Mouse (Mus musculus) liver, embryonic 13.5 days (tissue): ENCODE data around the gene Hist1h4f. TPM values are rescaled to one million over a fixed set of nuclear protein-coding genes. Genes with fewer than 3 reads are reported as not detected.
"Not testable (repeated sequence)": the region's sequence is repeated elsewhere in the genome, so short reads cannot be mapped to it uniquely, and the experiment has no call there.

Source experiments
- ATAC-seq: fragments of 200-750 bp; cut with Nextera tagmentation; 2 replicates; pipeline ENCODE4 v1.8.0; 2017; ENCODE audit warnings: low read depth, mild to moderate bottlenecking, moderate number of reproducible peaks, moderate library complexity
- DNase-seq: peaks from one replicate; pipeline ENCODE4 v3.0.0; 2022
- H3K27ac ChIP-seq: fragments of 300-500 bp; sonication (generic); 2 replicates; pipeline ENCODE4 v1.5.1; 2015; ENCODE audit warnings: moderate library complexity, mild to moderate bottlenecking, inconsistent platforms
- H3K27me3 ChIP-seq: fragments of 300-500 bp; sonication (generic); 2 replicates; pipeline ENCODE4 v1.6.1; 2015; ENCODE audit warnings: mild to moderate bottlenecking, inconsistent platforms
- H3K36me3 ChIP-seq: fragments of 300-500 bp; sonication (generic); 2 replicates; pipeline ENCODE4 v1.6.1; 2015; ENCODE audit warnings: mild to moderate bottlenecking, inconsistent platforms
- H3K4me1 ChIP-seq: fragments of 300-500 bp; sonication (generic); replicated peaks from 2 replicates; pipeline ENCODE4 v1.6.1; 2015; ENCODE audit warnings: inconsistent platforms
- H3K4me2 ChIP-seq: fragments of 300-500 bp; sonication (generic); 2 replicates; pipeline ENCODE4 v1.6.1; 2015; ENCODE audit warnings: inconsistent platforms, mild to moderate bottlenecking, moderate library complexity
- H3K4me3 ChIP-seq: fragments of 300-500 bp; sonication (generic); replicated peaks from 2 replicates; pipeline ENCODE4 v1.5.1; 2015; ENCODE audit warnings: mild to moderate bottlenecking, inconsistent platforms
- H3K9ac ChIP-seq: fragments of 300-500 bp; sonication (generic); 2 replicates; pipeline ENCODE4 v1.6.1; 2015; ENCODE audit warnings: mild to moderate bottlenecking, inconsistent platforms
- H3K9me3 ChIP-seq: fragments of 300-500 bp; sonication (generic); replicated peaks from 2 replicates; pipeline ENCODE4 v1.6.1; 2016; ENCODE audit warnings: inconsistent platforms
- WGBS: fragments of 180-500 bp; shearing (Covaris S2); methylation state at CpG from one replicate; pipeline ENCODE4 v1.1.7; 2015; ENCODE audit not compliant: insufficient replicate concordance; 5-methylcytosine and 5-hydroxymethylcytosine counted together
- polyA plus RNA-seq: library from polyadenylated mRNA; unstranded; fragments of >200 nt; fragmentation: Nextera tagmentation; extraction: Ambion mirVana; gene quantifications from 2 replicates; pipeline ENCODE4 v1.2.1, GENCODE M21; 2015

Gene Hist1h4f
- polyA plus RNA-seq, 1 experiment from 2014 or later, result 4.2 TPM

DNA sequence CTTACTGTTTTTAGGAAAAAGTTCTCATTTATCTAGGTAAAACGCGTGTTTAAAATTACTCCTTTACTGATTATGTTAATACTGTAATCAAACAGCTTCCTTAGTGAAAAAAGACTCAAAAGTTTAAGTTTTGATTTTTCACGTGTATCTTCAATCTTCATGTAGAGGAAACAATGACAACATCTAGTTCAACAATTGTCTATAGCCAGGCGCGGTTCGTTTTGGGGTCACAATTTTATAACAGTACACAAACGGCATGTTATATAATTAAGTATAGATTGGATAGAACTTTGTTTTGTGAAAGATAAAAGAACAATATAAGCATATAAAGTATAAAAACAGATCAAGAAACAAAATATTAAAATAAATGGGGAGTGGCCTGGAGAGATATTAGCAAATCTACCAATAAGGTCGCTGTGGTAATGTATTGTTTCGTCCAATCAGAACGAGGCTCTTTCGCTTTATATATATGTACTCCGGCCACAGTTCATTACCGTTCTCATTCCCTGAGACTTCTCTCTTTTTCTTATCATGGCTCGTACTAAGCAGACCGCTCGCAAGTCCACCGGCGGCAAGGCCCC is 23.9 kb upstream of the Hist1h4f start, which contains the start of gene Hist1h3d:
Gene Hist1h3d (plus strand): TSS at position 493 of the 581 bp plus-strand sequence.
- Histone ChIP-seq H3K4me3 (peak within 1 kb of the TSS; percentile 62), H3K4me2 (peak within 1 kb of the TSS; percentile 74), H3K9me3 (no peaks in the 10 kb centered on the region), H3K27me3 (no peaks in the 10 kb centered on the region), H3K36me3 (no peaks in the 10 kb centered on the region), H3K27ac (peak within 1 kb of the TSS; percentile 97), H3K9ac (peak within 1 kb of the TSS; percentile 83), H3K4me1 (peaks cover 43% of the 10 kb centered on the region)
- under 1% methylated on average over 18 of the region's 18 CpGs for WGBS
- DNase-seq, result peak; percentile 83
- ATAC-seq, result peak; percentile 29

DNA sequence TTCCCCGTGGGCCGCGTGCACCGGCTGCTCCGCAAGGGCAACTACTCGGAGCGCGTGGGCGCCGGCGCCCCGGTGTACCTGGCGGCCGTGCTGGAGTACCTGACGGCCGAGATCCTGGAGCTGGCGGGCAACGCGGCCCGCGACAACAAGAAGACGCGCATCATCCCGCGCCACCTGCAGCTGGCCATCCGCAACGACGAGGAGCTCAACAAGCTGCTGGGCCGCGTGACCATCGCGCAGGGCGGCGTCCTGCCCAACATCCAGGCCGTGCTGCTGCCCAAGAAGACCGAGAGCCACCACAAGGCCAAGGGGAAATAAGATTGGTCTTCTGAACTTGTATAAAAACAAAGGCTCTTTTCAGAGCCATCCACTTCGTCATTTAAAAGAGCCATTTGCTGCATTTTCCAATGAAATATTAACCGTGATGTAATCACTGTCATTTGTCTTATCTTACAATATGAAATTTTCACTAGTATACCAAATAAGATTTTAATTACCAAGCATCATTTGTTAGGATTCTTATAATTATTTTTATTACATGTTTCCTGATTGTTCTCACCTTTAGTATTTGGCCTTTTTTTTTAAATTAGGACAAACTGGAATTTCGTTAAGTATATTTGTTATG is 23.2 kb upstream of the Hist1h4f start:
- WGBS, result under 1% methylated on average over 11 of the region's 39 CpGs
- H3K27ac ChIP-seq, result peak overlapping the region; percentile 97
- not testable (repeated sequence) for H3K27me3 ChIP-seq, H3K9me3 ChIP-seq, DNase-seq, ATAC-seq, H3K36me3 ChIP-seq
- peak overlapping the region; percentile 59 for H3K4me2 ChIP-seq
- H3K9ac ChIP-seq, result peak overlapping the region; percentile 83
- peaks cover 45% of the 10 kb centered on the region for H3K4me1 ChIP-seq
- H3K4me3 ChIP-seq, result peak overlapping the region; percentile 62

DNA sequence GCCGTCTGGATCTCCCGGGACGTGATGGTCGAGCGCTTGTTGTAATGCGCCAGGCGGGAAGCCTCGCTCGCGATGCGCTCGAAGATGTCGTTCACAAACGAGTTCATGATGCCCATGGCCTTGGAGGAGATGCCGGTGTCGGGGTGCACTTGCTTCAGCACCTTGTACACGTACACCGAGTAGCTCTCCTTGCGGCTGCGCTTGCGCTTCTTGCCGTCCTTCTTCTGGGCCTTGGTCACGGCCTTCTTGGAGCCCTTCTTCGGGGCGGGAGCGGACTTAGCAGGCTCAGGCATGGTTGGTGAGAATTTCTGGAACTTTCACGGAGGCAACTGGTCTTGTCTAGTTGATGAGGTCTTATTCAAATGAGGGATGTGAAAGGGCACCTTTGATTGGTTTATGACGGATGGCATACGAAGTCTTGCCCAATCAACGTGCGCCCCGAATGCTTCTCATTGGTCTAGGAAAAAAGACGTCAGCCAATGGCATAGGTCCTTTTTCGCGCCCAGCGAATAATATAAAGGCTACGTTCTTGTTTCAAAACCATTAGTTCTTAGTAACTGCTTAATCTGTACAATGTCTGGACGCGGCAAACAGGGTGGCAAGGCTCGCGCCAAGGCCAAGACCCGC is 22.6 kb upstream of the Hist1h4f start, which contains the start of the genes Hist1h2bf and Hist1h2ad:
Gene Hist1h2bf (minus strand): TSS at position 299 of the 627 bp plus-strand sequence.
Gene Hist1h2ad (plus strand): TSS at position 484 of the 627 bp plus-strand sequence.
- under 1% methylated on average over 42 of the region's 42 CpGs for WGBS
- peak within 1 kb of the TSS; percentile 97 for H3K27ac ChIP-seq
- peaks cover 45% of the 10 kb centered on the region for H3K4me1 ChIP-seq
- H3K27me3 ChIP-seq, H3K9me3 ChIP-seq, H3K36me3 ChIP-seq: not testable (repeated sequence)
- H3K4me2 ChIP-seq, result peak within 1 kb of the TSS; percentile 81
- peak within 1 kb of the TSS; percentile 64 for H3K4me3 ChIP-seq
- ATAC-seq, result peak; percentile 77
- peak within 1 kb of the TSS; percentile 92 for H3K9ac ChIP-seq
- peak; percentile 93 for DNase-seq

DNA sequence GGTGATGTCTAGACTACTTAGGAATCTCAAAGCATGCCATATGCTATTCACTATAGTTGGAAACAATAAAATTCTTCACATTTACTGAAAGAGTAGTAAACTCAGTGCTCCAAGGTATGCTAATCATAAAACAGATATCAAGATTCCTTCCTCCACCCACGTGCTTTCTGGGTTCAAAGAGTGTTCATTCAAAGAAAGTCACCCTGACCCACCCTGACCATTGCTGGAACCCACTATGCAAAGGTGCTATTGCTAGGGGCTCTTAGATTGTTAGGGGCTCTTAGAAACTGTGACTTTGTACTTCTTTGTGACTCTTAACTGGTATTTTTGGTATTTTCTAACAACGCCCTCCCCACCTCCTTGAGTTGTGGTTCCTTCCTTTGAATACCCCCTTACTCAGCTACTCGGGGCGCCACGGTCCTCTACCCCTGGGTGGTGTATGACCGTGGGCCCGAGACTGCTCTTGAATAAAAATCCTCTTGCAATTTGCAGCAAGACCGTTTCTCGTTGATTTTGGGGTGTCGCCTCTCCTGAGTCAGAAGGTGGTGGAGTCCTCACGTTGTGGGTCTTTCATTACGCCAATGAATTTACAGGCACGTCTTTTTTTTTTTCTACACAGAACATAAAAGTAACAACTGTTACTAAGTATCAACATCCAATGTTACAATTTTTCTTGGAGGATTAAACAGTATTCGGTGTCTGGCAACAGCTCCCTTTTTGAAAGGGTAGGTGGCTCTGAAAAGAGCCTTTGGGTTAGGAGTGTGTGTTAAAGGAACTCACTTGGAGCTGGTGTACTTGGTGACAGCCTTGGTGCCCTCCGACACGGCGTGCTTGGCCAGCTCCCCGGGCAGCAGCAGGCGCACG is 21.8 kb upstream of the Hist1h4f start:
- H3K27ac ChIP-seq, result peak overlapping the region; percentile 96
- H3K27me3 ChIP-seq, DNase-seq, ATAC-seq, H3K36me3 ChIP-seq, H3K9me3 ChIP-seq: not testable (repeated sequence)
- H3K4me1 ChIP-seq, result peaks cover 42% of the 10 kb centered on the region
- peak overlapping the region; percentile 64 for H3K4me3 ChIP-seq
- peak overlapping the region; percentile 92 for H3K9ac ChIP-seq
- 5% methylated on average over 20 of the region's 20 CpGs for WGBS
- peak overlapping the region; percentile 81 for H3K4me2 ChIP-seq

GRCm38 (mm10) chr13:23572218-23573033 is 21.0 kb upstream of the Hist1h4f start:
- H3K9me3 ChIP-seq, result no peaks in the 10 kb centered on the region
- peaks cover 42% of the 10 kb centered on the region for H3K4me1 ChIP-seq
- ATAC-seq, result no peak
- H3K27ac ChIP-seq, result peak overlapping the region; percentile 96
- peak overlapping the region; percentile 92 for H3K9ac ChIP-seq
- WGBS, result 30% methylated on average over 2 of the region's 2 CpGs
- no peak for DNase-seq
- H3K4me3 ChIP-seq, result peak overlapping the region; percentile 64
- no peaks in the 10 kb centered on the region for H3K36me3 ChIP-seq
- peak overlapping the region; percentile 81 for H3K4me2 ChIP-seq
- no peaks in the 10 kb centered on the region for H3K27me3 ChIP-seq

DNA sequence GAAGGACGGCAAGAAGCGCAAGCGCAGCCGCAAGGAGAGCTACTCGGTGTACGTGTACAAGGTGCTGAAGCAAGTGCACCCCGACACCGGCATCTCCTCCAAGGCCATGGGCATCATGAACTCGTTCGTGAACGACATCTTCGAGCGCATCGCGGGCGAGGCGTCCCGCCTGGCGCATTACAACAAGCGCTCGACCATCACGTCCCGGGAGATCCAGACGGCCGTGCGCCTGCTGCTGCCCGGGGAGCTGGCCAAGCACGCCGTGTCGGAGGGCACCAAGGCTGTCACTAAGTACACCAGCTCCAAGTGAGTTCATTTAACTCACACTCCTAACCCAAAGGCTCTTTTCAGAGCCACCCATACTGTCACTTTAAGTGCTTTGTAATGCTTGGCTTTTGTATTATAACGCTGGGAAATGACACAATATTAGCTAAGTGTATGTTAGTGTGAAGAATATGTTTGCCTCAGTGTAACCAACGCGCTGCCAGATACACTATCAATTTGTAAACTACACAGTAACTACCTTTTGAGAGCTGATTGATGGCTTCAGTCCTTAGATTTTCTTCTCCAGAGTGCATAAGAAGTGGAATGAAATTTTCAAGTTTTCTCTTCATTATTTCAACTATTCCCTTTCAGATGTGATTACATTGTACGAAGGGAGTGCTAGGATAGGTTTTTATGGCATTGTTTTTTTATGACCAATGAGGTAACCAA is 20.2 kb upstream of the Hist1h4f start:
- not testable (repeated sequence) for H3K27me3 ChIP-seq, H3K9me3 ChIP-seq, H3K36me3 ChIP-seq
- WGBS, result 1% methylated on average over 12 of the region's 34 CpGs
- DNase-seq, result peak; percentile 64
- ATAC-seq, result peak; percentile 3; the same call in 1 of the 2 replicates
- H3K4me2 ChIP-seq, result peak overlapping the region; percentile 81
- peak overlapping the region; percentile 96 for H3K27ac ChIP-seq
- H3K4me3 ChIP-seq, result peak overlapping the region; percentile 64
- H3K4me1 ChIP-seq, result peaks cover 39% of the 10 kb centered on the region
- H3K9ac ChIP-seq, result peak overlapping the region; percentile 92

DNA sequence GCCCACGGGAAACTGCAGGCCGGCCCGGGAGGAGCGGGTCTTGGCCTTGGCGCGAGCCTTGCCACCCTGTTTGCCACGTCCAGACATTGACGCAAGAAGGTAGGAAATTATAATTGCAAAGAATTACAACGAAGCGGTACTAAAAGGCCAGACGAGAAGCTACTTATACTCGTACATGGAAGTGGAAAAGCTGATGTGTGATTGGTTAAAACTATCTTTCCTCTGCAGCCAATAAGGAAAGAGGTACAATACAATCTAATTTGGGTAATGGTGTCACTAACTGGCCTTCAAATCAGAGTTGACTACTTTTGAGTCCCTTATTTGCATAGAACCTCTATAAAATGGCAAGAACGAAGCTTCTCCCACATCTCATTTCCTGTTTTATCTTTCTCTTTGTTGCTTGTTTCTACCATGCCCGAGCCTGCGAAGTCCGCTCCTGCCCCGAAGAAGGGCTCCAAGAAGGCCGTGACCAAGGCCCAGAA is 19.6 kb upstream of the Hist1h4f start, which contains the start of the genes Hist1h2ae and Hist1h2bg:
Gene Hist1h2ae (minus strand): TSS at position 199 of the 482 bp plus-strand sequence.
Gene Hist1h2bg (plus strand): TSS at position 375 of the 482 bp plus-strand sequence.
- peak; percentile 88 for DNase-seq

GRCm38 (mm10) chr13:23570261-23571021 is 19.0 kb upstream of the Hist1h4f start:
- H3K9me3 ChIP-seq, H3K36me3 ChIP-seq, ATAC-seq, H3K27me3 ChIP-seq, DNase-seq: not testable (repeated sequence)
- peaks cover 36% of the 10 kb centered on the region for H3K4me1 ChIP-seq
- peak overlapping the region; percentile 70 for H3K4me2 ChIP-seq
- under 1% methylated on average over 26 of the region's 41 CpGs for WGBS
- H3K9ac ChIP-seq, result peak overlapping the region; percentile 80
- peak overlapping the region; percentile 96 for H3K27ac ChIP-seq
- H3K4me3 ChIP-seq, result peak overlapping the region; percentile 55

More for the DNA sequence above, 19.6 kb upstream of the Hist1h4f start, which contains the start of the genes Hist1h2ae and Hist1h2bg:
- WGBS, result under 1% methylated on average over 18 of the region's 18 CpGs
- Histone ChIP-seq H3K4me2 (peak within 1 kb of the TSS; percentile 81), H3K4me3 (peak within 1 kb of the TSS; percentile 64), H3K27ac (peak within 1 kb of the TSS; percentile 96), H3K9ac (peak within 1 kb of the TSS; percentile 92), H3K9me3 (no peaks in the 10 kb centered on the region), H3K27me3 (no peaks in the 10 kb centered on the region), H3K36me3 (no peaks in the 10 kb centered on the region), H3K4me1 (peaks cover 33% of the 10 kb centered on the region)
- ATAC-seq, result peak; percentile 78

GRCm38 (mm10) chr13:23564482-23564881 is 13.0 kb upstream of the Hist1h4f start:
- ATAC-seq (no peak), DNase-seq (no peak)
- Histone ChIP-seq H3K27me3 (no peaks in the 10 kb centered on the region), H3K36me3 (no peaks in the 10 kb centered on the region), H3K9ac (no peak overlapping the region), H3K4me2 (no peak overlapping the region), H3K9me3 (no peaks in the 10 kb centered on the region), H3K4me1 (peaks cover 49% of the 10 kb centered on the region), H3K27ac (peak overlapping the region; percentile 98), H3K4me3 (no peak overlapping the region)
- whole genome bisulfite sequencing, result 88% methylated on average over 2 of the region's 2 CpGs
